Mouse (Mus musculus): Measurements from ENCODE around the gene Rbfox1.

DNA sequence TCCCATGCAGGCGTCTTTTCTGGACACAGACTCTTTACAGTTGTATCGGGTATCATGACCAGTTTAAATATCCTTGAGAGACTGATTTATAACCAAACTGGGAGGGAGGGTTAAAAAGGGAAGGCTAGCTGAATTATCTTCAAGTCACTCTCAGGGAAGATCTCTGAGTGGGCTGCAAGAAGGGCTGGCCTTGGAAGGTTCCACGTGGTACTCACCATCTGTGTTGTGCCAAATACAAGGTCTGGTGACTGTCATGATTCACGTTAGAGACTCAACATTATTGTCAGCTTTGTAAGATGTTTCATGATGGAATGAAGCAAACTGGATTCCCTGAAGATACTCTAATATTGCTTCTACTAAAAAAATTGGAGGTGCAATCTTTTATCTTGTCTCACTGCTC lies 847.5 kb downstream of the Rbfox1 start:
- TF ChIP-seq CTCF (IDR thresholded peaks at IDR 0.05; ENCODE audit: borderline replicate concordance, insufficient read depth, low read length): no peak
- TF ChIP-seq POLR2A (IDR thresholded peaks at IDR 0.05; ENCODE audit: low read depth, low read length): no peak
